Mouse (Mus musculus): Measurements from ENCODE around the gene Rbp2. TPM values are rescaled to one million over a fixed set of nuclear protein-coding genes. Genes with fewer than 3 reads are reported as not detected.

The Rbp2 gene
- polyA plus RNA-seq, 1 experiment, result not detected

GRCm38 (mm10) chr9:98480172-98480749, 5.7 kb upstream of the Rbp2 start:
- Histone ChIP-seq H3K4me3 (ENCODE audit: extremely low read depth, insufficient read depth, insufficient read length) (no peak overlapping the region), H3K4me1 (ENCODE audit: control insufficient read depth, insufficient read depth, insufficient read length) (no peaks in the 10 kb centered on the region), H3K27ac (ENCODE audit: insufficient read depth, low read length) (no peak overlapping the region), H3K36me3 (ENCODE audit: control insufficient read depth, insufficient read depth, low read length) (no peaks in the 10 kb centered on the region), H3K27me3 (ENCODE audit: control insufficient read depth, insufficient read depth, low read length) (no peaks in the 10 kb centered on the region)
- TF ChIP-seq POLR2A (IDR thresholded peaks at IDR 0.05; ENCODE audit: low read depth, low read length) (no peak), CTCF (IDR thresholded peaks at IDR 0.05; ENCODE audit: extremely low read depth, insufficient read depth, insufficient read length, insufficient replicate concordance) (no peak)
- DNase-seq (ENCODE audit: low read depth in 1 of 2, low spot score in 2 of 2), result no peak
- 87% methylated on average over 2 of the region's 2 CpGs for WGBS

GRCm38 (mm10) chr9:98482256-98482655, 3.7 kb upstream of the Rbp2 start:
- no peak for TF ChIP-seq CTCF (IDR thresholded peaks at IDR 0.05; ENCODE audit: extremely low read depth, insufficient read depth, insufficient read length, insufficient replicate concordance)
- no peak for TF ChIP-seq POLR2A (IDR thresholded peaks at IDR 0.05; ENCODE audit: low read depth, low read length)
- Histone ChIP-seq H3K4me1 (ENCODE audit: control insufficient read depth, insufficient read depth, insufficient read length) (no peaks in the 10 kb centered on the region), H3K27me3 (ENCODE audit: control insufficient read depth, insufficient read depth, low read length) (no peaks in the 10 kb centered on the region), H3K36me3 (ENCODE audit: control insufficient read depth, insufficient read depth, low read length) (no peaks in the 10 kb centered on the region), H3K4me3 (ENCODE audit: extremely low read depth, insufficient read depth, insufficient read length) (no peak overlapping the region), H3K27ac (ENCODE audit: insufficient read depth, low read length) (no peak overlapping the region)
- no peak for DNase-seq (ENCODE audit: low read depth in 1 of 2, low spot score in 2 of 2)
- WGBS, result 73% methylated on average over 4 of the region's 4 CpGs

GRCm38 (mm10) chr9:98485020-98485419, 895 bp upstream of the Rbp2 start:
- no peak overlapping the region for H3K4me3 ChIP-seq (ENCODE audit: extremely low read depth, insufficient read depth, insufficient read length)
- TF ChIP-seq POLR2A (IDR thresholded peaks at IDR 0.05; ENCODE audit: low read depth, low read length) (no peak), CTCF (IDR thresholded peaks at IDR 0.05; ENCODE audit: extremely low read depth, insufficient read depth, insufficient read length, insufficient replicate concordance) (no peak)
- H3K4me1 ChIP-seq (ENCODE audit: control insufficient read depth, insufficient read depth, insufficient read length), result no peaks in the 10 kb centered on the region
- WGBS, result 90% methylated on average over 7 of the region's 7 CpGs
- DNase-seq (ENCODE audit: low read depth in 1 of 2, low spot score in 2 of 2), result no peak
- H3K27ac ChIP-seq (ENCODE audit: insufficient read depth, low read length), result no peak overlapping the region
- H3K36me3 ChIP-seq (ENCODE audit: control insufficient read depth, insufficient read depth, low read length), result no peaks in the 10 kb centered on the region
- no peaks in the 10 kb centered on the region for H3K27me3 ChIP-seq (ENCODE audit: control insufficient read depth, insufficient read depth, low read length)

- TF ChIP-seq CTCF (IDR thresholded peaks at IDR 0.05; ENCODE audit: extremely low read depth, insufficient read depth, insufficient read length, insufficient replicate concordance), result no peak
- TF ChIP-seq POLR2A (IDR thresholded peaks at IDR 0.05; ENCODE audit: low read depth, low read length), result no peak
- no peaks in the 10 kb centered on the region for H3K4me1 ChIP-seq (ENCODE audit: control insufficient read depth, insufficient read depth, insufficient read length)
- H3K27ac ChIP-seq (ENCODE audit: insufficient read depth, low read length), result no peak overlapping the region
- no peak overlapping the region for H3K4me3 ChIP-seq (ENCODE audit: extremely low read depth, insufficient read depth, insufficient read length)
- H3K27me3 ChIP-seq (ENCODE audit: control insufficient read depth, insufficient read depth, low read length), result no peaks in the 10 kb centered on the region
- WGBS, result 77% methylated on average over 6 of the region's 6 CpGs
- H3K36me3 ChIP-seq (ENCODE audit: control insufficient read depth, insufficient read depth, low read length), result no peaks in the 10 kb centered on the region
- no peak for DNase-seq (ENCODE audit: low read depth in 1 of 2, low spot score in 2 of 2)
These were observed 1.4 kb downstream of the Rbp2 start for GRCm38 (mm10) chr9:98487273-98487672.

GRCm38 (mm10) chr9:98489532-98489931, 3.6 kb downstream of the Rbp2 start:
- TF ChIP-seq POLR2A (IDR thresholded peaks at IDR 0.05; ENCODE audit: low read depth, low read length) (no peak), CTCF (IDR thresholded peaks at IDR 0.05; ENCODE audit: extremely low read depth, insufficient read depth, insufficient read length, insufficient replicate concordance) (no peak)
- 12% methylated on average over 4 of the region's 4 CpGs for WGBS
- Histone ChIP-seq H3K27me3 (ENCODE audit: control insufficient read depth, insufficient read depth, low read length) (no peaks in the 10 kb centered on the region), H3K36me3 (ENCODE audit: control insufficient read depth, insufficient read depth, low read length) (no peaks in the 10 kb centered on the region), H3K4me1 (ENCODE audit: control insufficient read depth, insufficient read depth, insufficient read length) (no peaks in the 10 kb centered on the region), H3K27ac (ENCODE audit: insufficient read depth, low read length) (no peak overlapping the region), H3K4me3 (ENCODE audit: extremely low read depth, insufficient read depth, insufficient read length) (no peak overlapping the region)
- no peak for DNase-seq (ENCODE audit: low read depth in 1 of 2, low spot score in 2 of 2)

GRCm38 (mm10) chr9:98490128-98490527, 4.2 kb downstream of the Rbp2 start:
- no peaks in the 10 kb centered on the region for H3K27me3 ChIP-seq (ENCODE audit: control insufficient read depth, insufficient read depth, low read length)
- TF ChIP-seq CTCF (IDR thresholded peaks at IDR 0.05; ENCODE audit: extremely low read depth, insufficient read depth, insufficient read length, insufficient replicate concordance), result no peak
- TF ChIP-seq POLR2A (IDR thresholded peaks at IDR 0.05; ENCODE audit: low read depth, low read length), result no peak
- no peak overlapping the region for H3K4me3 ChIP-seq (ENCODE audit: extremely low read depth, insufficient read depth, insufficient read length)
- no peaks in the 10 kb centered on the region for H3K4me1 ChIP-seq (ENCODE audit: control insufficient read depth, insufficient read depth, insufficient read length)
- no peak for DNase-seq (ENCODE audit: low read depth in 1 of 2, low spot score in 2 of 2)
- H3K27ac ChIP-seq (ENCODE audit: insufficient read depth, low read length), result no peak overlapping the region
- H3K36me3 ChIP-seq (ENCODE audit: control insufficient read depth, insufficient read depth, low read length), result no peaks in the 10 kb centered on the region
- WGBS, result 61% methylated on average over 4 of the region's 4 CpGs

GRCm38 (mm10) chr9:98491071-98491470, 5.2 kb downstream of the Rbp2 start:
- H3K36me3 ChIP-seq (ENCODE audit: control insufficient read depth, insufficient read depth, low read length), result no peaks in the 10 kb centered on the region
- 89% methylated on average over 5 of the region's 5 CpGs for WGBS
- no peak for TF ChIP-seq POLR2A (IDR thresholded peaks at IDR 0.05; ENCODE audit: low read depth, low read length)
- no peak for TF ChIP-seq CTCF (IDR thresholded peaks at IDR 0.05; ENCODE audit: extremely low read depth, insufficient read depth, insufficient read length, insufficient replicate concordance)
- no peak overlapping the region for H3K27ac ChIP-seq (ENCODE audit: insufficient read depth, low read length)
- no peak overlapping the region for H3K4me3 ChIP-seq (ENCODE audit: extremely low read depth, insufficient read depth, insufficient read length)
- H3K27me3 ChIP-seq (ENCODE audit: control insufficient read depth, insufficient read depth, low read length), result no peaks in the 10 kb centered on the region
- no peak for DNase-seq (ENCODE audit: low read depth in 1 of 2, low spot score in 2 of 2)
- no peaks in the 10 kb centered on the region for H3K4me1 ChIP-seq (ENCODE audit: control insufficient read depth, insufficient read depth, insufficient read length)
